Mouse (Mus musculus): ENCODE data around the gene Farsa.
"Not testable (repeated sequence)": the region's sequence is repeated elsewhere in the genome, so short reads cannot be mapped to it uniquely, and the experiment has no call there.

Gene Farsa

GRCm38 (mm10) chr8:84856864-84857441 lies at the start of gene Farsa:
TSS of gene Farsa (plus strand) at chr8:84856989.
- peak; percentile 97 for DNase-seq (ENCODE audit: low read depth)

DNA sequence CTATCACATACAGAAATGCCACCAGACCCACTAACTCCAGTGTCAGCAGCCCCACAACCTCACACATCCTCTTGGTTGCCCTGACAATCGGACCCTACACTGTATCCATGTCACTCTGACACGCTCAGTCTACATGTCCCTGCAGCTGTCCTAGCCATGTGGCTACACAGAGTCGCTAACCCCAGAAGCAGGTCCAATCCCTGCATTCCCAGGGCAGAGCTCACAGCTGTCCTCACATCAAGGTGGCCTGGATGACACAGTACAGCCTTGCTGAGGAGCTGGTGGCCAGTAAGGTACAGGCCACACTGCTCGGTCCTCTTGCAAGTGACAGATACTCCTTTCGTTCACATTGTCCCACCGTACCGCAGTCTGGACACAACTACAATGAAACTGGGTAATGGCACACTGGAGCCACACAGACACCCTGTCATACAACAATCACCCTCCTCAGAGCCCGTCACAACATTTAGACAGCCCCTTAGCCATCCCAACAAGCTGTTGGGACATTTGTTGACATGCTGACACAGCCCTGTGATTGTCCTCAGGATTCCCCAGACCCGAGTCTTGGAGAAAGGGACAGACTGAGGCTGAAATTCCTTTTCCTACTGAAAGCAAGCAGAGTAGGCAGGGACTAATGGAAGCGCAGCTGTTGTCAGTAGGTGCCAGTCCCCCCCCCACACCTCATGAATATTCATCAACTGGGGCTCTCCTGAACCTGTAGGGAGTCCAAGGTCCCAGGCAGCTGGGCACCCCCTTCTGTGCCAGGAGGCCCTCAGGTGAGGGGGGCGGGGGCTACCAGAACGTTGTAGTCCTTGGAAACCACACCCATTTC lies 47.5 kb upstream of the Farsa start:
- DNase-seq (ENCODE audit: low read depth) = no peak

GRCm38 (mm10) chr8:84809941-84810280 lies 46.9 kb upstream of the Farsa start:
- DNase-seq (ENCODE audit: low read depth) = no peak

- DNase-seq (ENCODE audit: low read depth) = peak; percentile 96
Observed at GRCm38 (mm10) chr8:84810896-84811295, 45.9 kb upstream of the Farsa start.

DNA sequence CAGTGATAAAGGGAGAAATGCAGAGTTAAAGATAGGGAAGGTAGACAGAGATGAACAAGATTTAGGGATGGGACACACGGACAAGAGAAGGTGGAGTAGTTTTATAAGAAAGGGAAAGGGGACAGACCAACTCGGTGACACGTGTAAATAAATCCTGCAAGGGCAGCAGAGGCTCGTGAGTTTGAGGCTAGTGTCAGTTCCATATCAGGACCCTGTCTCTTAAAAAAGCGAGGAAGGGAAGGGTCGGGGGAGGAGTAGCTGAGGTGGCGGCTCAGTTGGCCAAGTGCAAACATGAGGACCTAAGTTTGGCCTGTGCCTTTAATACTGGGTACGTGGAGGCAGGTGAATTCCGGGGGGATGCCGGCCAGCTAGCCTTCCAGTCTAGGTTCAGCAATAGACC lies 45.5 kb upstream of the Farsa start:
- DNase-seq (ENCODE audit: low read depth) = no peak

DNA sequence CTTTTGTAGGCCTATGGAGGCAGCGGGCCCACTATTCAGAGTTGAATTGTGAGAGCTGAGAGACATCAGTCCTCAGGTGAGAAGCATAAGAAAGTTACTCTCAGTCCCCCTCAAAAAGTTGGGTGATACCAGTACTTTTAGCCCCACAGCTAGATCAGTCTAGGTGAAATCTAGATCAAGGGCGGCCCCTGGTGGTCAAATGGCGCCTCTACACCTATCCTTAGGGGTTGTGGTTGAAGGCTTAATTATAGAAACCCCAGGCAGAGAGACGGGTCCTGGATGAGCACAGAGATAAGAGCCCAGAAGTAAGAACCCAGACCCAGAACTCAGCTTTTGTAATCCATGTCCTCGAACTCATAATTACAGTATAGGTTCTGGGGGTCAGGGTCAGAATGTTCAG lies 43.7 kb upstream of the Farsa start:
- peak; percentile 90 for DNase-seq (ENCODE audit: low read depth)

DNA sequence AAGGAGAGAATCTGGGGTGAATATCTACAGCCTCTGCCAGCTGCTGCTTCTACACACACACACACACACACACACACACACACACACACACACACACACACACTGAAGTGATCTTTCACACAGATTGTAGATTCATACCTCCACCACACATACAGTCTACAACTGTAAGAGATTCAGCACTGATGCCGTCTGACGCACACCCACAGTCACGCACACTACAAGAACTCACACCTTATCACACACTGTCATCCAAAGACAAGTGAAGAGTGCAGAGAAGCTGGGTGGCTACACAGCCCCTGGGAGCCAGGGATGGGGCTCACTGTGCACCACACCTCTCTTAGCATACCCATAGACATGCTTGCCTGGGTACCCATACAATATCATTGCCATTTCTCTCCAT lies 43.0 kb upstream of the Farsa start:
- DNase-seq (ENCODE audit: low read depth) = no peak

DNA sequence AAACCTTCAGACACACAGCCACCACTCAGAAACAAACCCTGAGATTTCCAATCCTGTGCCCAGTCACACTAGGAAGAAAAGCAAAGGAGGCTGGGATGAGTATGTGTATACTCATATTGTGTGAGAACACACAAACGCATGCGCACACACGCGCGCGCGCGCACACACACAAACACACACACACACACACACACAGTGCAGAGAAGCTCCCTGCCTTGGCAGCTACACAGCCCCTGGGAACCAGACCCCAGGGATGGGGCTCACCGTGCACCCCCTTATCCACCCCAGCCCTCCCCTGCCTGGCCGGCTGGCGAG lies 42.6 kb upstream of the Farsa start:
- DNase-seq (ENCODE audit: low read depth) = no peak

DNA sequence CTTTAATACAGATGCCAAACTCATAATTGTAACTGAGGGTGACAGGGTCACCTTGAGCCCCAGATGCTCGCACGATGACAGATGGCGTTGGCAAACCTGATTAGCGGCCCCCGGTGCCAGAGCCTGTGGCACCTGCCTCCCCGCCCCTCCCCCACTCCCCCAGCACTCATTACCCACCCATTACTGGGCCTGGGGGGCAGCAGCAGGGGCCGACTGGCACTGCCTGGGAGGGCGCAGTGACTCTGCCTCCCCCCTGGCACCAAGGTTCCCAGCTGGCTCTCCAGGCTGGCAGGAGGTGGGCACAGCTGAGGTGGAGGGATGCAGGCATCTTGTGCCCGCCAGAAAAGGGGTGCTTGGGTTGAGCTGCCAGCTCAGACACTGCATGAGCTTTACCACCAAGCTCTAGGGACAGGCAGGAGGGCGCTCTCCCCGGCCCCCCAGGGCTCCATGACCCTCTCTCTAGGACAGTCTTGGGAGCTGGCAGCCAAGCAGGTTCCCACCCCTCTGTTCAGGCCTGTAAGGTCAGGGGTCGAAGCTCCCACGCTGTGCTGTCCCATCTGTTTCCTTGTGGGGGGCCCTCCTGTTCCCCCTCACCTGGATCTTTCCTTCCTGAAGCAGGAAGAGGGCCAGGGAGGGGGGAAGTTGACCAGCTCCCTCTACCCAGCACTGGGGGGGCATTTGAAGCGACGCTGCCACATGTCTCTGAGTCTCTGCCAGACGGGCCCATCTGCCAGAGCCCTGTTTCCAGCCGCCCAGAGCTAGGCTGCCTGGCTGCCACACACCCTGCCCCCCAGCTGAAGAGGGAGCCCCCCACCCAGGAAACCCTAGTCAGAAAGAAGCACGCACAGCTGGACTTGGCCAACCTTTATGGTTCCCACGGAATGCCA lies 42.0 kb upstream of the Farsa start:
- no peak for DNase-seq (ENCODE audit: low read depth)

DNA sequence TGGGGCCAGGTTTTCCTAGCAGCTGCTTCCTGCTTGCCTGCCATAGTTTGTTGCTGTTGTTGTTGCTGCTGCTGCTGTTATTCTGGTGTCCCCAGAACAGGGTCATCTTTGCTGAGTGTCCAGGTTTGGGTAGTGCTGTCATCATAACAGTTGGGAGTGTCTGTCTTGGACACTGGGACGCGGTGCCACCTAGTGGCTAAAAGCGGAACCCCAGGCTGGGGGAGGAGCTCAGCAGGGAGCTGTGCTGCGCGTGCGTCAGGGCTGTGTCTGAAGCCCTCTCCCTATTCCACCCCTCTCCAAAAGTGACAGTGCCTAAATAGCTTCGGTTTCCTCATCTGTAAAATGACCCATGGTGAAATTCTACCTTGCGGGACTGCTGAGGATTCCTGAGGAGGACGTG lies 41.2 kb upstream of the Farsa start:
- peak; percentile 96 for DNase-seq (ENCODE audit: low read depth)

DNA sequence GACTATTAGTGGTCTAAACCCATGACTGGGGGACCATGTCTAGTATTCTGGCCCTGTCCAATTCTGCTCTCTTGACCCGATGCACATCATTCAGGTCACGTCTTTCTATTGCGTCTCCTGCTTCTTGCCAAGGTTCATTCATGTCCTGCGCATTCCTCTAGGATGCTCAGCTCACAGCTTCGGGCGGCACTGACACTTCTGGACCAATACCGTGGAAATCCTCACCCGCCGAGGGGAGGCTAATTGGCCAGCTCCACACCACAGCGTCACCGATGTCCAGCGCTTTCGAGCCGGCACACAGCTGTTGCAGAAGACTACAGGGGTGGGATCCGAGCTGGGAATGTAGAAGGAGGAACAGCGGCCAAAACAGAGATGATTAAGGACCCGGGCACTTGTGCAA lies 40.7 kb upstream of the Farsa start:
- DNase-seq (ENCODE audit: low read depth) = no peak

DNA sequence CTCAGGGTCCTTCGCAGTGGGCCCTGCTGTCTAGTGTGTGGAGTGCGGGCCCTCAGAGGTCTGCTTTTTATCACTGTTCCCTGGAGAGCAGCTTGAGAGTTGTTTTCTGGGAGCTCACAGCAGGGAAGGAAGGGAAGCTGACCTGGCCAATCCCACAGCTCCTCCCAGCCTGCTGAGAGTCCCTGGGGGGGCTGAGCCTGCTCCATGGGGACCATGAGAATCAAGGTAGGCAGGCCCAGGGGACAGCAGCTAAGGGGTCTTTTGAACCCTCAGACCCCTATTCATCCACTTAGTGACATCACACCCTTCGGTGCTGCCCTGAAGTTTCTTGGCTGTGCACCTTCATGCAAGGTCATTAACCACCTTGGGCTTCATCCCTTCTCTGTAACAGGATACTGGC lies 34.1 kb upstream of the Farsa start, which contains the start of gene Dand5:
Dand5 (minus strand) TSS at position 101 of the 400 bp plus-strand sequence.
- no peak for DNase-seq (ENCODE audit: low read depth)

GRCm38 (mm10) chr8:84823653-84824052 lies 33.1 kb upstream of the Farsa start:
- peak; percentile 86 for DNase-seq (ENCODE audit: low read depth)

DNA sequence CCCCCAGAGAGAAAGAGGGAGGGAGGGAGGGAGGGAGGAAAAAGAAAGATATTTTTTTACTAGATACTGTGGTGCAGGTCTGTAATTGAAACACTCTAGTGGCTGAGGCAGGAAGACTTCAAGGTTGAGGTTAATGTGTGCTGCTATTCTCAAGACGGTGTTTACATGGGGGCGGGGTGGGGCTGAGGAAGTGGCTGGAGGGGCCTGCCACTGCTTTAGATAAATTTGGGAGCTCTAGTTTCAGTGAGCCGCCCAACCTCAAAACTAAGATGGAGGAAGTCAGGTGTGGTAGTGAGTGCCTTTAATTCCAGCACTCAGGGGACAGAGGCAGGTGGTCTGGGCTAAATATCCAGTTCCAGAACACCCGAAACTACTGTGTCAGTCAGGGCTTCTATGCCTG lies 31.2 kb upstream of the Farsa start:
- DNase-seq (ENCODE audit: low read depth) = no peak

DNA sequence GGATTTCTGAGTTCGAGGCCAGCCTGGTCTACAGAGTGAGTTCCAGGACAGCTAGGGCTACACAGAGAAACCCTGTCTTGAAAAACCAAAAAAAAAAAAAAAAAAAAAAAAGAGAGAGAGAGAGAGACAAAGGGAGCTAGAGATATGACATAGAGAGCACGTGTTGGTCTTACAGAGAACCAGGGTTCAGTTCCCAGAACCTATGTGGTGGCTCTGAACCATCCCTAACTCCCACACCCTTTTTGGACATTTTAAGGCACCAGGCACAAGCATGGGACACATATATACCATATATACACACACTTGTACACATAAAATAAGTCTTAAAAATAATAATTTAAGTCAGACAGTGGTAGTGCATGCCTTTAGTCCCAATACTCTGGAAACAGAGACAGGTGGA lies 30.3 kb upstream of the Farsa start:
- not testable (repeated sequence) for DNase-seq (ENCODE audit: low read depth)

DNA sequence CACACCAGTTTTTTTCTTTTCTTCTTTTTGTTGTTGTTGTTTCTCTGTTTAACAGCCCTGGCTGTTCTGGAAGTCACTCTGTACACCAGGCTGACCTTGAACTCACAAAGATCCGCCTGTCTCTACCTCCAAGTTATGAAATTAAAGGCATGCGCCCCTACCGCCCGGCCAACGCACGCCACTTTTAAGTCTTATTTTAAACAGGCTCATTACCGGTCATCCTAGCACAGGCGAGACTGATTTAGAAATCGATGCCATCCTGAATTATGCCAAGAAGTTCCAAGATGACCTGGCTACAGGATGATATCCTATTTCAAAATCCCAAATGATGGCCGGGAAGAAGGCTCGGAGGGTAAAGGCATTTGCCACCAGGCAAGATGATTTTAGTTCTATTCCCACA lies 25.3 kb upstream of the Farsa start, which contains the start of gene Gadd45gip1:
Gadd45gip1 (plus strand) TSS at position 33 of the 400 bp plus-strand sequence.
- DNase-seq (ENCODE audit: low read depth) = peak; percentile 81

GRCm38 (mm10) chr8:84832034-84832717 lies 24.6 kb upstream of the Farsa start:
- DNase-seq (ENCODE audit: low read depth) = peak; percentile 89

DNA sequence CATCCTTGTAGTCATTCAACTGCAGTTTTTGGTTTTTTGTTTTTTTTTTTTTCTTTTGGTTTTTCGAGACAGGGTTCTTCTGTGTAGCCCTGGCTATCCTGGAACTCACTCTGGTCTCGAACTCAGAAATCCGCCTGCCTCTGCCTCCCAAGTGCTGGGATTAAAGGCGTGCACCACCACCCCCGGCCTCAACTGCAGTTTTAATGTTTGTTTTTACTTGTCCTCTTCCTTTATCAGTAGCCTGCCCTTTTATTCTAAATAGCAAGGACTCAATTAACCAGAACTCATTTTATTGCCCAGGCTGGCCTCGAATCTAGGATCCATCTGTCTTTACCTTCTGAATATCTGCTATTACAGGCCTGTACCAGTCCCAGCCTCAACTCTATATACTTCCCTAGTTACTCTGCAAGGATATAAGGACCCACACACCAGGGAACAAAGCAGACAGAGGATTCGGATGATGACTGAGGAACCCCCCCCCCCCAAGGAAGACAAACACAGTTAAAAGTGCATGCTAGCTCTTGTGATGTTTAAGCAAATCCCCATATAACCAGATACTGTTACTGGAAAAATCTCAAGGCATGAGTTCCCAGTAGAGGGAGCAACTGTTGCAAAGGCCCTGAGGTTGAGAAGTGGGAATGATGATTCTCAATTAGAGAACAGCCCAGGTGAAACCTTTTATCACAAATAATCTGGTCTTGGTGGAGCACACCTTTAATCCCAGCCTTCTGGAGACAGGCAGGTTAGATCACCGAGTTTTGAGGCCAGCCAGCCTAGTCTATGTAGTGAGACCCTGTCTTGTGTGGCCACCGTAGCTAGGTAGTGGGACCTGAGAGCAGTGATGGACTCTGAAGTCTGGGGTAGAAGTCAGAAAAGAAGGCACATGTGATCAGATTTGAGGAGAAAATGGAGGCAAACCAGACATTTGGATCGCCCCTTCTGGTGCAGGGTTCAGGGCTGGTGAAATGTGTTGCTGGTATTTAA lies 23.7 kb upstream of the Farsa start:
- DNase-seq (ENCODE audit: low read depth) = peak; percentile 48

GRCm38 (mm10) chr8:84834002-84834865 lies 22.6 kb upstream of the Farsa start:
- DNase-seq (ENCODE audit: low read depth) = no peak

All from NIH3T3 (cell line).